Mouse (Mus musculus) midbrain, embryonic 15.5 days (tissue): Measurements from ENCODE around the gene Entpd1. TPM values are rescaled to one million over a fixed set of nuclear protein-coding genes. Genes with fewer than 3 reads are reported as not detected.

Experiments
- ATAC-seq: fragments of 200-750 bp; cut with Nextera tagmentation; replicated peaks from 2 replicates; pipeline ENCODE4 v1.8.0; 2017; ENCODE audit warnings: moderate TSS enrichment
- H3K27ac ChIP-seq: fragments of 300-500 bp; sonication (generic); 2 replicates; pipeline ENCODE4 v1.5.1; 2015; ENCODE audit warnings: mild to moderate bottlenecking, inconsistent platforms
- H3K27me3 ChIP-seq: fragments of 300-500 bp; sonication (generic); replicated peaks from 2 replicates; pipeline ENCODE4 v1.6.1; 2015; ENCODE audit warnings: inconsistent platforms
- H3K36me3 ChIP-seq: fragments of 300-500 bp; sonication (generic); replicated peaks from 2 replicates; pipeline ENCODE4 v1.6.1; 2015; ENCODE audit warnings: inconsistent platforms
- H3K4me1 ChIP-seq: fragments of 300-500 bp; sonication (generic); 2 replicates; pipeline ENCODE4 v1.6.1; 2015; ENCODE audit warnings: inconsistent platforms
- H3K4me2 ChIP-seq: fragments of 300-500 bp; sonication (generic); 2 replicates; pipeline ENCODE4 v1.6.1; 2015; ENCODE audit warnings: inconsistent platforms, mild to moderate bottlenecking, moderate library complexity
- H3K4me3 ChIP-seq: fragments of 300-500 bp; sonication (generic); 2 replicates; pipeline ENCODE4 v1.5.1; 2015; ENCODE audit warnings: mild to moderate bottlenecking, inconsistent platforms
- H3K9ac ChIP-seq: fragments of 300-500 bp; sonication (generic); 2 replicates; pipeline ENCODE4 v1.6.1; 2015; ENCODE audit warnings: mild to moderate bottlenecking, inconsistent platforms
- H3K9me3 ChIP-seq: fragments of 300-500 bp; sonication (generic); 2 replicates; pipeline ENCODE4 v1.6.1; 2016; ENCODE audit warnings: inconsistent platforms
- WGBS: fragments of 180-500 bp; shearing (Covaris S2); methylation state at CpG from one replicate; pipeline ENCODE4 v1.1.7; 2015; ENCODE audit warnings: mixed read lengths; 5-methylcytosine and 5-hydroxymethylcytosine counted together
- polyA plus RNA-seq: library from polyadenylated mRNA; unstranded; fragments of >200 nt; fragmentation: Nextera tagmentation; extraction: Ambion mirVana; gene quantifications from 2 replicates; pipeline ENCODE4 v1.2.1, GENCODE M21; 2015

Gene Entpd1
- polyA plus RNA-seq, 1 experiment from 2014 or later: 8.8 TPM

DNA sequence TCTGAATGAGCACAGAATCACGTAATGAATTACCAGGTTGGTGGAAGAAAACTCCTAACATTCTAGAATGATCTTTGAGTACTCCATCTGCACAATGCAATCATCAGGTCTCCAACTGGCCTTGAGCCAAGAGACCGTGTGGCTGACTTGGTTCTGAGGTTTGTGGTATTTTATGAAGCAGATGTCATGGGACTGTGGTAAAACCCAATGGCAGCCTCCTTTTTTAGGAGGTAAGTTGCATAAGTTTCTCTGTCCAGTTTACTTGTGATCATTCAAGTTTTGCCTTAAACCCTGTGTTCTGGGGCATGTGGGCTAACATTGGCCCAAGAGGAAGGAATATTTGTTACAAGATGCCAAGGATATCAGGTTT is 176.5 kb downstream of the Entpd1 start:
- ATAC-seq: no peak
- no peaks in the 10 kb centered on the region for H3K9me3 ChIP-seq
- H3K27ac ChIP-seq: no peak overlapping the region
- H3K27me3 ChIP-seq: no peaks in the 10 kb centered on the region
- no peaks in the 10 kb centered on the region for H3K36me3 ChIP-seq
- H3K4me1 ChIP-seq: no peaks in the 10 kb centered on the region
- no peak overlapping the region for H3K4me3 ChIP-seq
- no peak overlapping the region for H3K9ac ChIP-seq
- 72% methylated on average over 2 of the region's 2 CpGs for WGBS
- no peak overlapping the region for H3K4me2 ChIP-seq

Other genes starting within 250 kb of the Entpd1 start
- 93.9 and 94.3 TPM in 2 replicates for gene Sorbs1, start 98.6 kb upstream of the Entpd1 start, polyA plus RNA-seq
- 60.5 and 63.8 TPM in 2 replicates for gene Aldh18a1, start 23.9 kb upstream of the Entpd1 start, polyA plus RNA-seq
- 15.5 and 15.6 TPM in 2 replicates for gene Tctn3, start 133 bp upstream of the Entpd1 start, polyA plus RNA-seq
- gene Cc2d2b, start 136.4 kb downstream of the Entpd1 start, polyA plus RNA-seq: 0.14 TPM in 1 of 2 replicates, not detected in the other
- gene Ccnj, start 218.9 kb downstream of the Entpd1 start, polyA plus RNA-seq: 20.8 and 21.2 TPM in 2 replicates